18 mouse cellular contexts compared by ENCODE assay signal in genomic region chr2:10195162-10195561, GRCm38 (mm10). TPM values are rescaled to one million over a fixed set of nuclear protein-coding genes. Genes with fewer than 3 reads are reported as not detected.
DNase-seq lines count a peak whose midpoint lies in the region; ATAC-seq and TF ChIP-seq lines count a peak whose summit lies in the region.
"Had no signal": no experiment of that assay in that cellular context is flagged by ENCODE, and none has a peak within 500 bp of the region (broad histone marks: within the 10 kb centered on the region; RNA-seq: fewer than 3 reads in every experiment).

No protein-coding gene starts in this region.

- no peak overlapping the region for H3K9ac ChIP-seq in stomach, postnatal 0 days (ENCODE audit: low read length)
- H3K9ac ChIP-seq in hindbrain, embryonic 13.5 days, result no peak overlapping the region
- H3K9ac ChIP-seq: forebrain, postnatal 0 days; heart, embryonic 13.5 days had no signal

- intact Hi-C loops in left cerebral cortex, adult 2 months (cut with DNase I), result no loop called here
- intact Hi-C loops in left cerebral cortex, postnatal 4 days (cut with DNase I), result no loop called here

- TF ChIP-seq CTCF in left cerebral cortex, adult 2 months (IDR thresholded peaks at IDR 0.05), result peak; percentile 1; the same call in 1 of the 2 replicates
- peak; percentile 38 for TF ChIP-seq CTCF in stomach, postnatal 0 days (IDR thresholded peaks at IDR 0.05; ENCODE audit: low read depth)

- TF ChIP-seq EP300 in stomach, postnatal 0 days (optimal IDR thresholded peaks at IDR 0.05), result no peak

- no peaks in the 10 kb centered on the region for H3K27me3 ChIP-seq in stomach, postnatal 0 days (ENCODE audit: control insufficient read depth, insufficient read depth, low read length)
- no peaks in the 10 kb centered on the region for H3K27me3 ChIP-seq in hindbrain, embryonic 13.5 days
- H3K27me3 ChIP-seq: heart, embryonic 13.5 days had no signal

- DNase-seq in left cerebral cortex, adult 2 months (ENCODE audit: extremely low spot score in 1 of 2, low spot score in 2 of 2), result no peak
- no peak for DNase-seq in left cerebral cortex, postnatal 4 days
- peak; percentile 28 for DNase-seq in thymus, postnatal 4 days
- DNase-seq in thymus, postnatal 14 days, result no peak
- peak; percentile 62 for DNase-seq in ZHBTc4 (ENCODE audit: low read depth, low spot score)
- DNase-seq in stomach, postnatal 0 days (ENCODE audit: low spot score), result no peak
- DNase-seq in frontal cortex, postnatal 25 days (ENCODE audit: low spot score in 2 of 2), result no peak
- DNase-seq: cerebellum, adult 2 months; embryo, embryonic 11 days; forebrain, postnatal 0 days; gastrocnemius, postnatal 14 days; kidney, adult 18-20 months; kidney, postnatal 4 days; right cerebral cortex, postnatal 14 days had no signal

- no peak overlapping the region for H3K27ac ChIP-seq in left cerebral cortex, adult 2 months
- no peak overlapping the region for H3K27ac ChIP-seq in stomach, postnatal 0 days (replicated peaks)
- H3K27ac ChIP-seq in hindbrain, embryonic 13.5 days, result no peak overlapping the region
- H3K27ac ChIP-seq: heart, embryonic 13.5 days; hindbrain, embryonic 10.5 days; macrophage had no signal

- WGBS in stomach, postnatal 0 days, result 80% methylated on average over 3 of the region's 3 CpGs
- WGBS in hindbrain, embryonic 13.5 days, result 84% methylated on average over 3 of the region's 3 CpGs

- H3K4me1 ChIP-seq in stomach, postnatal 0 days (replicated peaks; ENCODE audit: control insufficient read depth, insufficient read depth), result no peaks in the 10 kb centered on the region
- H3K4me1 ChIP-seq in hindbrain, embryonic 13.5 days (replicated peaks), result no peaks in the 10 kb centered on the region
- H3K4me1 ChIP-seq: heart, embryonic 13.5 days; hindbrain, embryonic 10.5 days had no signal

- ATAC-seq in stomach, postnatal 0 days (ENCODE audit: low FRiP score, low TSS enrichment), result no peak
- no peak for ATAC-seq in hindbrain, embryonic 13.5 days (ENCODE audit: low FRiP score)
- ATAC-seq: forebrain, postnatal 0 days had no signal

- H3K4me2 ChIP-seq in stomach, postnatal 0 days (replicated peaks; ENCODE audit: low read depth), result no peak overlapping the region
- no peak overlapping the region for H3K4me2 ChIP-seq in hindbrain, embryonic 13.5 days
- H3K4me2 ChIP-seq: heart, embryonic 13.5 days had no signal

- peaks cover 1% of the 10 kb centered on the region; the same call in 1 of the 2 replicates for H3K36me3 ChIP-seq in stomach, postnatal 0 days (ENCODE audit: control insufficient read depth, insufficient read depth, low read length)
- H3K36me3 ChIP-seq in hindbrain, embryonic 13.5 days, result no peaks in the 10 kb centered on the region
- H3K36me3 ChIP-seq: heart, embryonic 13.5 days; hindbrain, embryonic 10.5 days had no signal

- H3K4me3 ChIP-seq in left cerebral cortex, adult 2 months, result no peak overlapping the region
- no peak overlapping the region for H3K4me3 ChIP-seq in stomach, postnatal 0 days (ENCODE audit: low read depth, low read length)
- no peak overlapping the region for H3K4me3 ChIP-seq in hindbrain, embryonic 13.5 days
- H3K4me3 ChIP-seq: heart, embryonic 13.5 days; hindbrain, embryonic 10.5 days had no signal

- no peaks in the 10 kb centered on the region for H3K9me3 ChIP-seq in stomach, postnatal 0 days (ENCODE audit: control insufficient read depth, low read length)
- H3K9me3 ChIP-seq in hindbrain, embryonic 13.5 days, result no peaks in the 10 kb centered on the region
- H3K9me3 ChIP-seq: heart, embryonic 13.5 days; hindbrain, embryonic 10.5 days had no signal

RNA-seq across cellular contexts. Expression of gene Itih5, which starts 41.8 kb away (rescaled TPM):
- total RNA-seq in left cerebral cortex, adult 2 months (2021), result 10 to 100 TPM; 11.6 to 13.0 TPM
- 1 to 10 TPM; 7.8 TPM for total RNA-seq in left cerebral cortex, postnatal 4 days (2021)
- polyA plus RNA-seq in stomach, postnatal 0 days (2015; fragmentation: Nextera tagmentation; extraction: Ambion mirVana), result 28.0 and 35.4 TPM in 2 replicates
- polyA plus RNA-seq in hindbrain, embryonic 13.5 days (2015; fragmentation: Nextera tagmentation; extraction: Ambion mirVana), result 7.2 and 7.6 TPM in 2 replicates

Comparison
In these comparisons a context has a peak if more than half of its experiments do, and no peak if none do; other contexts are left out.
1. DNase-seq: peak in thymus, postnatal 4 days (single experiment) and ZHBTc4 (single experiment); none in left cerebral cortex, adult 2 months (0 of 2), left cerebral cortex, postnatal 4 days (single experiment), thymus, postnatal 14 days (single experiment), stomach, postnatal 0 days (single experiment) and frontal cortex, postnatal 25 days (0 of 2).